Mouse (Mus musculus) limb, embryonic 12.5 days (tissue): Measurements from ENCODE around the gene Ins2. TPM values are rescaled to one million over a fixed set of nuclear protein-coding genes. Genes with fewer than 3 reads are reported as not detected.

Experiments used
- ATAC-seq: fragments of 200-750 bp; cut with Nextera tagmentation; 2 replicates; pipeline ENCODE4 v1.8.0; 2017; ENCODE audit warnings: low read depth, moderate TSS enrichment; ENCODE audit not compliant: insufficient number of reproducible peaks, insufficient read depth, low FRiP score, low TSS enrichment
- H3K27ac ChIP-seq: fragments of 300-500 bp; sonication (generic); 2 replicates; pipeline ENCODE4 v1.5.1; 2016; ENCODE audit warnings: mild to moderate bottlenecking, moderate library complexity
- H3K27me3 ChIP-seq: fragments of 300-500 bp; sonication (generic); 2 replicates; pipeline ENCODE4 v1.6.1; 2016; ENCODE audit warnings: mild to moderate bottlenecking, moderate library complexity
- H3K36me3 ChIP-seq: fragments of 300-500 bp; sonication (generic); 2 replicates; pipeline ENCODE4 v1.6.1; 2016; ENCODE audit warnings: mild to moderate bottlenecking, moderate library complexity
- H3K4me1 ChIP-seq: fragments of 300-500 bp; sonication (generic); replicated peaks from 2 replicates; pipeline ENCODE4 v1.6.1; 2016
- H3K4me2 ChIP-seq: fragments of 300-500 bp; sonication (generic); 2 replicates; pipeline ENCODE4 v1.6.1; 2016; ENCODE audit warnings: mild to moderate bottlenecking, moderate library complexity
- H3K4me3 ChIP-seq: fragments of 300-500 bp; sonication (generic); replicated peaks from 2 replicates; pipeline ENCODE4 v1.5.1; 2016; ENCODE audit warnings: mild to moderate bottlenecking
- H3K9ac ChIP-seq: fragments of 300-500 bp; sonication (generic); replicated peaks from 2 replicates; pipeline ENCODE4 v1.6.1; 2016; ENCODE audit warnings: mild to moderate bottlenecking, moderate library complexity
- H3K9me3 ChIP-seq: fragments of 300-500 bp; sonication (generic); 2 replicates; pipeline ENCODE4 v1.6.1; 2016; ENCODE audit warnings: mild to moderate bottlenecking, moderate library complexity
- WGBS: fragments of 180-500 bp; shearing (Covaris S2); methylation state at CpG from one replicate; pipeline ENCODE4 v1.1.7; 2016; 5-methylcytosine and 5-hydroxymethylcytosine counted together
- polyA plus RNA-seq: library from polyadenylated mRNA; unstranded; fragments of >200 nt; fragmentation: Nextera tagmentation; extraction: Ambion mirVana; gene quantifications from 2 replicates; pipeline ENCODE4 v1.2.1, GENCODE M21; 2016

Ins2 gene
- polyA plus RNA-seq, 1 experiment from 2014 or later = not detected

- H3K36me3 ChIP-seq = no peaks in the 10 kb centered on the region
- no peaks in the 10 kb centered on the region for H3K4me1 ChIP-seq
- no peak overlapping the region for H3K9ac ChIP-seq
- 13% methylated on average over 3 of the region's 3 CpGs for WGBS
- H3K4me3 ChIP-seq = no peak overlapping the region
- ATAC-seq = no peak
- no peak overlapping the region for H3K27ac ChIP-seq
- H3K9me3 ChIP-seq = peaks cover 15% of the 10 kb centered on the region
- no peaks in the 10 kb centered on the region for H3K27me3 ChIP-seq
- H3K4me2 ChIP-seq = no peak overlapping the region
Measured at GRCm38 (mm10) chr7:142675644-142676043, 67.5 kb downstream of the Ins2 start.

DNA sequence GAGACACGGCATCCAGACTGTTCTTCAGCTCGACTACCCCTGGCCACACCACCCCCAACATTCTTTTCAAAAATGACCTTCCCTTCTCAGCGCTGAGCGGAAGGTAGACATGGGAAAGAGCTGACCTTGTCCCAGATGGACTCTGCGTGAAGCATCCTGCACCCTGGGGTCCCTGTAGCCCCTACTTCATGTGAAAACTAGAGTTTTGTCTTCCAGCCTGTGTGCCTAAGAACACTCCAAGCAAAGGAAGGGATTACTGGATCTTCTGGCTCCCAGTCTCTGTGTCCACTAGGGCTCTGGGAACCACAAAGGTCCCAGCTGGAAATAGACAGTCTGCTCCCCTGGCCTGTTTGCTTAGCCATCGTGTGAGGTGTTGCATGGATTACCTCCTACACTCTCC lies 68.0 kb downstream of the Ins2 start:
- no peak overlapping the region for H3K4me3 ChIP-seq
- H3K9ac ChIP-seq = no peak overlapping the region
- peaks cover 18% of the 10 kb centered on the region for H3K9me3 ChIP-seq
- H3K27me3 ChIP-seq = no peaks in the 10 kb centered on the region
- no peaks in the 10 kb centered on the region for H3K4me1 ChIP-seq
- H3K27ac ChIP-seq = no peak overlapping the region
- no peak for ATAC-seq
- 74% methylated on average over 6 of the region's 6 CpGs for WGBS
- H3K36me3 ChIP-seq = no peaks in the 10 kb centered on the region
- H3K4me2 ChIP-seq = no peak overlapping the region

GRCm38 (mm10) chr7:142672120-142672519 lies 71.1 kb downstream of the Ins2 start:
- no peak overlapping the region for H3K27ac ChIP-seq
- H3K36me3 ChIP-seq = peaks cover 28% of the 10 kb centered on the region
- H3K4me3 ChIP-seq = no peak overlapping the region
- no peaks in the 10 kb centered on the region for H3K4me1 ChIP-seq
- H3K27me3 ChIP-seq = 0 out of 2 replicates have a peak, but pooled peaks cover 5% of the 10 kb centered on the region
- no peak overlapping the region for H3K9ac ChIP-seq
- H3K9me3 ChIP-seq = peaks cover 41% of the 10 kb centered on the region
- no peak overlapping the region for H3K4me2 ChIP-seq
- no peak for ATAC-seq
- WGBS = 22% methylated on average over 4 of the region's 4 CpGs

- Histone ChIP-seq H3K27ac (no peak overlapping the region), H3K4me2 (no peak overlapping the region), H3K36me3 (peaks cover 39% of the 10 kb centered on the region), H3K4me3 (no peak overlapping the region), H3K4me1 (no peaks in the 10 kb centered on the region), H3K27me3 (peaks cover 12% of the 10 kb centered on the region), H3K9ac (no peak overlapping the region), H3K9me3 (peaks cover 41% of the 10 kb centered on the region)
- WGBS = 97% methylated on average over 1 of the region's 1 CpGs
- no peak for ATAC-seq
Measured at GRCm38 (mm10) chr7:142671067-142671466, 72.1 kb downstream of the Ins2 start.

GRCm38 (mm10) chr7:142669751-142670625 lies 73.2 kb downstream of the Ins2 start, which contains the start of gene Gm49394:
Gm49394 (minus strand) TSS chr7:142669942.
- Histone ChIP-seq H3K27me3 (peaks cover 23% of the 10 kb centered on the region), H3K36me3 (peaks cover 43% of the 10 kb centered on the region), H3K4me3 (no peak within 1 kb of the TSS), H3K27ac (0 out of 2 replicates have a peak within 1 kb of the TSS, but pooled peaks have one; percentile 50), H3K4me2 (no peak within 1 kb of the TSS), H3K4me1 (peaks cover 10% of the 10 kb centered on the region; the same call in 1 of the 2 replicates), H3K9me3 (peaks cover 41% of the 10 kb centered on the region), H3K9ac (no peak within 1 kb of the TSS)
- WGBS = 83% methylated on average over 23 of the region's 23 CpGs
- ATAC-seq = no peak

DNA sequence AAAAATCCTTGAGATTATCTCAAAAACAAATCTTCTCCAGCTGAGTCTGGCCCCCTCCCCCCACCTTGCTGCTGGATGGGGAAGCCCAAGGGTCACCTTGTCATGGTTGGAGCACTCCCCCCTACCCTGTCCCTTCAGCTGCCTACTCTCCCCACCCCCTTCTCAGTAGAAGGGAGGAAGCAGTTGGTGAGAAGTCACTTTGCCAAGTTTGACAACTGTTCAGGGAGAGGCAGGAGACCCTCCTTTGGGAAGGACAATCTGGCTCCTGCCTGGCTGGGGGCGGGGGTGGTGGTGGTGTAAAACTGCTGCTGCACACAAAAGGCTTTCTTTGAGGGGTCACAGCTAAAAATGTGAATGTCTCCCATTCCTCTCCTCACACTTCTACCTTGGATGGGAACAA lies 74.9 kb downstream of the Ins2 start:
- Histone ChIP-seq H3K9me3 (peaks cover 41% of the 10 kb centered on the region), H3K36me3 (peaks cover 43% of the 10 kb centered on the region), H3K27ac (peak overlapping the region; percentile 50; the same call in 1 of the 2 replicates), H3K4me1 (peaks cover 19% of the 10 kb centered on the region), H3K4me2 (no peak overlapping the region), H3K27me3 (peaks cover 40% of the 10 kb centered on the region), H3K9ac (no peak overlapping the region), H3K4me3 (no peak overlapping the region)
- WGBS = 88% methylated on average over 1 of the region's 1 CpGs
- ATAC-seq = no peak

- peak overlapping the region; percentile 50; the same call in 1 of the 2 replicates for H3K27ac ChIP-seq
- H3K9ac ChIP-seq = no peak overlapping the region
- H3K9me3 ChIP-seq = peaks cover 41% of the 10 kb centered on the region
- H3K4me1 ChIP-seq = peaks cover 19% of the 10 kb centered on the region
- peaks cover 43% of the 10 kb centered on the region for H3K36me3 ChIP-seq
- ATAC-seq = no peak
- H3K4me2 ChIP-seq = no peak overlapping the region
- WGBS = 92% methylated on average over 18 of the region's 18 CpGs
- no peak overlapping the region for H3K4me3 ChIP-seq
- peaks cover 48% of the 10 kb centered on the region for H3K27me3 ChIP-seq
Measured at GRCm38 (mm10) chr7:142667521-142667920, 75.7 kb downstream of the Ins2 start.

DNA sequence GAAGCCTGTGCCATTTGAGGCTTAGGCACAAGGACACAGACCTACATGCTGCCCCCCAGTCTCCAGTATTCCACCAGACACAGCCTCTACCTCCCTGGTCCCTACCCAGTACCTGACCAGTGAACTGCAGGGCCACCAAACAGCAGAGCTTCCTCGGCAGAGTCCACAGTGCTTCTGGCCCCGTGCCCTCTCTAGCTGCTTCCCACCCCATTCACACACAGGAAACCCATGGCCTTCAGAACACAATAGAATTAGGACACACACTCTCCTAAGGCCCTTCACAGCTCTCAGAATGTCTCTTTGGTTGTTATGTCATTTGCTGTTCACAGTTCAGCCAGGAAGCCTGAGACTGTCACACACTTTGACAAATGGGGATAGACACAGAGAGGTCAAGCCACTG lies 76.5 kb downstream of the Ins2 start, which contains the start of gene Igf2:
Gene Igf2, minus strand, starts transcription at position 158 of the 400 bp plus-strand sequence.
- Histone ChIP-seq H3K9ac (0 out of 2 replicates have a peak within 1 kb of the TSS, but pooled peaks have one; percentile 96), H3K36me3 (peaks cover 43% of the 10 kb centered on the region), H3K27me3 (peaks cover 52% of the 10 kb centered on the region), H3K9me3 (peaks cover 37% of the 10 kb centered on the region), H3K27ac (peak within 1 kb of the TSS; percentile 50; the same call in 1 of the 2 replicates), H3K4me1 (peaks cover 19% of the 10 kb centered on the region), H3K4me3 (0 out of 2 replicates have a peak within 1 kb of the TSS, but pooled peaks have one; percentile 7), H3K4me2 (peak within 1 kb of the TSS; percentile 66; the same call in 1 of the 2 replicates)
- 82% methylated on average over 2 of the region's 2 CpGs for WGBS
- no peak for ATAC-seq

GRCm38 (mm10) chr7:142666109-142666508 lies 77.1 kb downstream of the Ins2 start:
- H3K4me1 ChIP-seq = peaks cover 19% of the 10 kb centered on the region
- H3K36me3 ChIP-seq = peaks cover 43% of the 10 kb centered on the region
- H3K4me2 ChIP-seq = peak overlapping the region; percentile 66; the same call in 1 of the 2 replicates
- no peak overlapping the region for H3K27ac ChIP-seq
- H3K27me3 ChIP-seq = peaks cover 52% of the 10 kb centered on the region
- WGBS = 81% methylated on average over 4 of the region's 4 CpGs
- H3K4me3 ChIP-seq = no peak overlapping the region
- ATAC-seq = no peak
- peaks cover 31% of the 10 kb centered on the region for H3K9me3 ChIP-seq
- H3K9ac ChIP-seq = no peak overlapping the region

- no peak overlapping the region for H3K27ac ChIP-seq
- 0 out of 2 replicates have a peak overlapping the region, but pooled peaks have one; percentile 96 for H3K9ac ChIP-seq
- H3K4me2 ChIP-seq = peak overlapping the region; percentile 66
- 58% methylated on average over 5 of the region's 5 CpGs for WGBS
- no peak for ATAC-seq
- peaks cover 59% of the 10 kb centered on the region for H3K27me3 ChIP-seq
- peaks cover 43% of the 10 kb centered on the region for H3K36me3 ChIP-seq
- peak overlapping the region; percentile 7; the same call in 1 of the 2 replicates for H3K4me3 ChIP-seq
- H3K4me1 ChIP-seq = peaks cover 23% of the 10 kb centered on the region
- H3K9me3 ChIP-seq = peaks cover 25% of the 10 kb centered on the region
Measured at GRCm38 (mm10) chr7:142665364-142665763, 77.8 kb downstream of the Ins2 start.

- Histone ChIP-seq H3K9ac (peak overlapping the region; percentile 96), H3K4me1 (peaks cover 27% of the 10 kb centered on the region), H3K4me3 (peak overlapping the region; percentile 66), H3K36me3 (peaks cover 39% of the 10 kb centered on the region), H3K4me2 (peak overlapping the region; percentile 66), H3K27ac (peak overlapping the region; percentile 92), H3K27me3 (peaks cover 68% of the 10 kb centered on the region), H3K9me3 (peaks cover 17% of the 10 kb centered on the region)
- ATAC-seq = peak; percentile 67
- WGBS = 5% methylated on average over 9 of the region's 9 CpGs
Measured at GRCm38 (mm10) chr7:142664465-142665029, 78.6 kb downstream of the Ins2 start.
